Mouse (Mus musculus): ENCODE data around the gene Tia1. TPM values are rescaled to one million over a fixed set of nuclear protein-coding genes. Genes with fewer than 3 reads are reported as not detected.

Gene Tia1
- polyA plus RNA-seq, 1 experiment: 28.8 TPM

- no peak overlapping the region for H3K27ac ChIP-seq (ENCODE audit: control insufficient read depth, insufficient read depth, low read depth, low read length, poor library complexity)
- TF ChIP-seq POLR2A (IDR thresholded peaks at IDR 0.05; ENCODE audit: borderline replicate concordance, control insufficient read depth, low read depth, low read length): no peak
- TF ChIP-seq CTCF (IDR thresholded peaks at IDR 0.05; ENCODE audit: control insufficient read depth, insufficient read depth, low read length): no peak
- no peak overlapping the region for H3K4me3 ChIP-seq (replicated peaks; ENCODE audit: control insufficient read depth, low read depth, low read length)
- 83% methylated on average over 5 of the region's 5 CpGs for WGBS
- peaks cover 3% of the 10 kb centered on the region; the same call in 1 of the 2 replicates for H3K4me1 ChIP-seq (ENCODE audit: control insufficient read depth, insufficient read depth, low read length)
Observed at GRCm38 (mm10) chr6:86481871-86482270, 77.9 kb downstream of the Tia1 start.

Other genes with a start within 250 kb of the Tia1 start
- gene Tgfa, start 209.0 kb upstream of the Tia1 start, polyA plus RNA-seq (2011; ENCODE audit: insufficient read depth, insufficient read length, low replicate concordance, missing spikeins): not detected in 2 replicates
- 7.7 and 24.3 TPM in 2 replicates for gene Fam136a, start 38.6 kb upstream of the Tia1 start, polyA plus RNA-seq (2011; ENCODE audit: insufficient read depth, insufficient read length, low replicate concordance, missing spikeins)
- 224 and 244 TPM in 2 replicates for gene Snrpg, start 32.9 kb upstream of the Tia1 start, polyA plus RNA-seq (2011; ENCODE audit: insufficient read depth, insufficient read length, low replicate concordance, missing spikeins)
- gene Pcyox1, start 7.1 kb upstream of the Tia1 start, polyA plus RNA-seq (2011; ENCODE audit: insufficient read depth, insufficient read length, low replicate concordance, missing spikeins): 15.1 and 22.8 TPM in 2 replicates
- gene Gm44790, start 22.4 kb downstream of the Tia1 start, polyA plus RNA-seq (2011; ENCODE audit: insufficient read depth, insufficient read length, low replicate concordance, missing spikeins): not detected in 2 replicates
- gene C87436, start 34.2 kb downstream of the Tia1 start, polyA plus RNA-seq (2011; ENCODE audit: insufficient read depth, insufficient read length, low replicate concordance, missing spikeins): 7.9 and 13.3 TPM in 2 replicates
- gene Pcbp1, start 122.1 kb downstream of the Tia1 start, polyA plus RNA-seq (2011; ENCODE audit: insufficient read depth, insufficient read length, low replicate concordance, missing spikeins): 52.9 and 86.3 TPM in 2 replicates
- 7.6 and 19.6 TPM in 2 replicates for gene Asprv1, start 223.9 kb downstream of the Tia1 start, polyA plus RNA-seq (2011; ENCODE audit: insufficient read depth, insufficient read length, low replicate concordance, missing spikeins)